Mouse (Mus musculus): ENCODE measurements around the gene Sipa1. TPM values are rescaled to one million over a fixed set of nuclear protein-coding genes. Genes with fewer than 3 reads are reported as not detected.

The Sipa1 gene
- polyA plus RNA-seq, 1 experiment from 2014 or later: 28.9 TPM

GRCm38 (mm10) chr19:5606196-5606595, 57.3 kb downstream of the Sipa1 start:
- no peak for DNase-seq (ENCODE audit: low spot score)
- no peaks in the 10 kb centered on the region for H3K9me3 ChIP-seq
- H3K27ac ChIP-seq: no peak overlapping the region
- peaks cover 40% of the 10 kb centered on the region for H3K4me1 ChIP-seq
- H3K36me3 ChIP-seq: peaks cover 64% of the 10 kb centered on the region
- H3K27me3 ChIP-seq (ENCODE audit: insufficient read depth, poor library complexity, severe bottlenecking): no peaks in the 10 kb centered on the region
- WGBS: 79% methylated on average over 8 of the region's 8 CpGs
- H3K4me3 ChIP-seq: no peak overlapping the region

GRCm38 (mm10) chr19:5605126-5605525, 58.4 kb downstream of the Sipa1 start:
- DNase-seq (ENCODE audit: low spot score): no peak

DNA sequence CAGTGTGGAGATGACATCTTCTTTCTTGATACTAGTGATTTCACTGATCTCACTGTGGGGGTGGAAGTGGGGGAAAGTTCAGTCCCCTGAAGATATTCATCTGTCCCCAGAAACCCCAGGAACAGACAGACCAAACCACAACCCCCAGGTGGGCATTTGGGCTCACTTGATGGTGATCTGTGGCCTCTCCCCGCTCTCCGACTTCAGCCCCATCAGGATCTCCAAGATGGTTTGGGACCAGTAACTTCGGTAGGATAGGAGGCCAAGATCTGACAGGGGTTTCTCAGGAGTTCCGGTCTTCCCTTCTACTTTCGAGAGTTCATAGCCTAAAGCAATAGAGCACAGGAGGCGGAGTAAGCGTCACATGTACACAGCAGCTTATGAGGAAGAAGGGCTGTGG, 59.8 kb downstream of the Sipa1 start:
- Histone ChIP-seq H3K27ac (no peak overlapping the region), H3K36me3 (peaks cover 61% of the 10 kb centered on the region), H3K27me3 (ENCODE audit: insufficient read depth, poor library complexity, severe bottlenecking) (no peaks in the 10 kb centered on the region), H3K9me3 (no peaks in the 10 kb centered on the region), H3K4me1 (peaks cover 23% of the 10 kb centered on the region), H3K4me3 (0 out of 2 replicates have a peak overlapping the region, but pooled peaks have one; percentile 3)
- 91% methylated on average over 7 of the region's 7 CpGs for WGBS
- DNase-seq (ENCODE audit: low spot score): no peak

More at GRCm38 (mm10) chr19:5605126-5605525, 58.4 kb downstream of the Sipa1 start:
- peaks cover 64% of the 10 kb centered on the region for H3K36me3 ChIP-seq
- H3K27ac ChIP-seq: no peak overlapping the region
- WGBS: 90% methylated on average over 7 of the region's 7 CpGs
- no peak overlapping the region for H3K4me3 ChIP-seq
- H3K9me3 ChIP-seq: no peaks in the 10 kb centered on the region
- no peaks in the 10 kb centered on the region for H3K27me3 ChIP-seq (ENCODE audit: insufficient read depth, poor library complexity, severe bottlenecking)
- H3K4me1 ChIP-seq: peaks cover 32% of the 10 kb centered on the region

- peaks cover 16% of the 10 kb centered on the region for H3K4me1 ChIP-seq
- WGBS: under 1% methylated on average over 64 of the region's 64 CpGs
- peaks cover 43% of the 10 kb centered on the region for H3K36me3 ChIP-seq
- H3K27me3 ChIP-seq (ENCODE audit: insufficient read depth, poor library complexity, severe bottlenecking): no peaks in the 10 kb centered on the region
- DNase-seq (ENCODE audit: low spot score): peak; percentile 94
- H3K9me3 ChIP-seq: no peaks in the 10 kb centered on the region
- H3K27ac ChIP-seq: peak within 1 kb of the TSS; percentile 92
- H3K4me3 ChIP-seq: peak within 1 kb of the TSS; percentile 95
Observed at GRCm38 (mm10) chr19:5601752-5602541, 61.6 kb downstream of the Sipa1 start, which contains the start of gene Rnaseh2c. TSS of gene Rnaseh2c (plus strand) at chr19:5601873.

Small RNA genes lying within 50 kb of the gene (microRNA-seq; reads per million reads assigned to microRNA genes)
- 1.0 reads per million for gene Mir6987

Other genes starting within 250 kb of the Sipa1 start
- gene Drap1, start 238.7 kb downstream of the Sipa1 start, polyA plus RNA-seq (2016; fragmentation: Nextera tagmentation; extraction: Ambion mirVana): 173 and 209 TPM in 2 replicates
- gene AI837181, start 238.6 kb downstream of the Sipa1 start, polyA plus RNA-seq (2016; fragmentation: Nextera tagmentation; extraction: Ambion mirVana): 39.3 and 49.1 TPM in 2 replicates
- gene Fosl1, start 216.2 kb downstream of the Sipa1 start, polyA plus RNA-seq (2016; fragmentation: Nextera tagmentation; extraction: Ambion mirVana): 0.34 and 0.49 TPM in 2 replicates
- 8.3 and 11.6 TPM in 2 replicates for gene Ccdc85b, start 205.8 kb downstream of the Sipa1 start, polyA plus RNA-seq (2016; fragmentation: Nextera tagmentation; extraction: Ambion mirVana)
- gene Fibp, start 203.1 kb downstream of the Sipa1 start, polyA plus RNA-seq (2016; fragmentation: Nextera tagmentation; extraction: Ambion mirVana): 79.5 and 87.9 TPM in 2 replicates
- gene Ctsw, start 195.2 kb downstream of the Sipa1 start, polyA plus RNA-seq (2016; fragmentation: Nextera tagmentation; extraction: Ambion mirVana): 0.85 and 1.1 TPM in 2 replicates
- gene Efemp2, start 189.8 kb downstream of the Sipa1 start, polyA plus RNA-seq (2016; fragmentation: Nextera tagmentation; extraction: Ambion mirVana): 62.7 and 92.3 TPM in 2 replicates
- 41.7 and 44.7 TPM in 2 replicates for gene Mus81, start 175.3 kb downstream of the Sipa1 start, polyA plus RNA-seq (2016; fragmentation: Nextera tagmentation; extraction: Ambion mirVana)
- 2,322 and 2,829 TPM in 2 replicates for gene Cfl1, start 173.3 kb downstream of the Sipa1 start, polyA plus RNA-seq (2016; fragmentation: Nextera tagmentation; extraction: Ambion mirVana)
- gene 1700020D05Rik, start 159.9 kb downstream of the Sipa1 start, polyA plus RNA-seq (2016; fragmentation: Nextera tagmentation; extraction: Ambion mirVana): 0.14 and 0.25 TPM in 2 replicates
- 10.6 and 15.6 TPM in 2 replicates for gene Snx32, start 153.2 kb downstream of the Sipa1 start, polyA plus RNA-seq (2016; fragmentation: Nextera tagmentation; extraction: Ambion mirVana)
- 0.35 TPM in 1 of 2 replicates, not detected in the other for gene Ovol1, start 103.1 kb downstream of the Sipa1 start, polyA plus RNA-seq (2016; fragmentation: Nextera tagmentation; extraction: Ambion mirVana)
- 2.2 and 2.7 TPM in 2 replicates for gene Ap5b1, start 95.7 kb downstream of the Sipa1 start, polyA plus RNA-seq (2016; fragmentation: Nextera tagmentation; extraction: Ambion mirVana)
- gene Rnaseh2c, start 61.8 kb downstream of the Sipa1 start, polyA plus RNA-seq (2016; fragmentation: Nextera tagmentation; extraction: Ambion mirVana): 113 and 142 TPM in 2 replicates
- 33.2 and 35.4 TPM in 2 replicates for gene Kat5, start 53.5 kb downstream of the Sipa1 start, polyA plus RNA-seq (2016; fragmentation: Nextera tagmentation; extraction: Ambion mirVana)
- 36.8 and 38.1 TPM in 2 replicates for gene Rela, start 26.2 kb downstream of the Sipa1 start, polyA plus RNA-seq (2016; fragmentation: Nextera tagmentation; extraction: Ambion mirVana)
- gene Map3k11, start 25.0 kb upstream of the Sipa1 start, polyA plus RNA-seq (2016; fragmentation: Nextera tagmentation; extraction: Ambion mirVana): 33.6 and 36.0 TPM in 2 replicates
- 20.1 and 26.3 TPM in 2 replicates for gene Pcnx3, start 25.2 kb upstream of the Sipa1 start, polyA plus RNA-seq (2016; fragmentation: Nextera tagmentation; extraction: Ambion mirVana)
- 0.15 TPM in 1 of 2 replicates, not detected in the other for gene Kcnk7, start 40.7 kb upstream of the Sipa1 start, polyA plus RNA-seq (2016; fragmentation: Nextera tagmentation; extraction: Ambion mirVana)
- gene Ehbp1l1, start 62.6 kb upstream of the Sipa1 start, polyA plus RNA-seq (2016; fragmentation: Nextera tagmentation; extraction: Ambion mirVana): 69.0 and 130 TPM in 2 replicates
- gene Fam89b, start 65.9 kb upstream of the Sipa1 start, polyA plus RNA-seq (2016; fragmentation: Nextera tagmentation; extraction: Ambion mirVana): 75.9 and 88.9 TPM in 2 replicates
- 4.2 and 4.3 TPM in 2 replicates for gene Ltbp3, start 77.2 kb upstream of the Sipa1 start, polyA plus RNA-seq (2016; fragmentation: Nextera tagmentation; extraction: Ambion mirVana)
- gene Scyl1, start 107.7 kb upstream of the Sipa1 start, polyA plus RNA-seq (2016; fragmentation: Nextera tagmentation; extraction: Ambion mirVana): 74.4 and 75.2 TPM in 2 replicates
- gene Frmd8, start 211.6 kb upstream of the Sipa1 start, polyA plus RNA-seq (2016; fragmentation: Nextera tagmentation; extraction: Ambion mirVana): 40.6 and 46.3 TPM in 2 replicates
- 2.1 and 2.5 TPM in 2 replicates for gene Slc25a45, start 214.1 kb upstream of the Sipa1 start, polyA plus RNA-seq (2016; fragmentation: Nextera tagmentation; extraction: Ambion mirVana)
- 2.4 and 2.9 TPM in 2 replicates for gene Tigd3, start 230.4 kb upstream of the Sipa1 start, polyA plus RNA-seq (2016; fragmentation: Nextera tagmentation; extraction: Ambion mirVana)
- 134 and 150 TPM in 2 replicates for gene Dpf2, start 249.3 kb upstream of the Sipa1 start, polyA plus RNA-seq (2016; fragmentation: Nextera tagmentation; extraction: Ambion mirVana)